Mouse (Mus musculus): ENCODE data around the gene Itgb6. TPM values are rescaled to one million over a fixed set of nuclear protein-coding genes. Genes with fewer than 3 reads are reported as not detected.
A peak's percentile ranks its signal among the peaks of the same experiment; 100 is the strongest.

The Itgb6 gene
- polyA plus RNA-seq, 1 experiment from 2014 or later, result 25.6 TPM

GRCm38 (mm10) chr2:60552902-60553682 lies 169.4 kb downstream of the Itgb6 start, which contains the start of gene Pla2r1:
Gene Pla2r1 (minus strand): TSS chr2:60553308.
- Histone ChIP-seq H3K27ac (ENCODE audit: low read length) (no peak within 1 kb of the TSS), H3K27me3 (ENCODE audit: insufficient read depth, low read length) (no peaks in the 10 kb centered on the region), H3K36me3 (ENCODE audit: insufficient read depth, low read length) (no peaks in the 10 kb centered on the region), H3K4me2 (replicated peaks; ENCODE audit: low read depth, low read length) (peak within 1 kb of the TSS; percentile 91), H3K4me3 (ENCODE audit: low read length) (peak within 1 kb of the TSS; percentile 53), H3K9me3 (ENCODE audit: low read length) (no peaks in the 10 kb centered on the region), H3K9ac (replicated peaks; ENCODE audit: low read length) (peak within 1 kb of the TSS; percentile 62), H3K4me1 (ENCODE audit: insufficient read depth, low read length) (peaks cover 15% of the 10 kb centered on the region)
- WGBS, result 3% methylated on average over 33 of the region's 33 CpGs
- ATAC-seq (ENCODE audit: low FRiP score, low TSS enrichment), result peak; percentile 91

DNA sequence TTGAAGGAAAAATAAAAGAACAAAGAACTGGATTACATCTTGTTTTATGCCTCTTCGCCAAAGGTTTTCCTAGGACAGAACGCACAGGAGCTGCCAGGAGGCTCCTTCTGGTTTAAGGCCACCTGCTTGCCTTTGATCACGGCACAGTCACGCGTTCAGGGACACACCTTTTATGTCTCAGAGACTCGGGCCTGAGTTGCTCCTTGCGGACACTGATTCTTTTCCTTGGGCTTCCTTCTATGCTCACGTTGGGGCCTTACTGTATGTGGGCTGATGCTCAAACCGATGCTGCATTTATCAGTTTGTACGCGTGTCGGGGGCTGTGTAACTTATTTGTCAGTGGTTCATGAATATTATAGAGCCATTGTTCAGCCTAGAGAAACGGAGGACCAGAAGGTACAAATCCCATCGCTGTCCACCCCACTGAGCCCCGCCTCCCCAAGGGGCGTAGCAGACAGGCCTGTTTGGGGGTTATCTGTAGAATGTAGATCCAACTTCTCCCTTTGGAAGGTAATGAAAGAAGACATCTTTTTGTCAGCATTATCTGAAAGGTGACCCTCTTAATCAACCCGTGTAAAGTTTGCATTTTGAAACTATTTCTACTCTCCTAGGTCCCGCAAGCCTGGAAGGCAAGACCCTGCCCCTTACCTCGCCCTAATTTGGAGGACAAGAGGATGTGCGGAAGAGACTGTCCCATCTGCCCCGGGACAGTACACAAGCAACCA lies 170.1 kb downstream of the Itgb6 start:
- peak; percentile 49; the same call in 1 of the 2 replicates for ATAC-seq (ENCODE audit: low FRiP score, low TSS enrichment)
- 32% methylated on average over 21 of the region's 21 CpGs for WGBS
- peak overlapping the region; percentile 62 for H3K9ac ChIP-seq (replicated peaks; ENCODE audit: low read length)
- H3K27me3 ChIP-seq (ENCODE audit: insufficient read depth, low read length), result no peaks in the 10 kb centered on the region
- peak overlapping the region; percentile 53 for H3K4me3 ChIP-seq (ENCODE audit: low read length)
- H3K27ac ChIP-seq (ENCODE audit: low read length), result no peak overlapping the region
- H3K36me3 ChIP-seq (ENCODE audit: insufficient read depth, low read length), result no peaks in the 10 kb centered on the region
- H3K4me2 ChIP-seq (replicated peaks; ENCODE audit: low read depth, low read length), result peak overlapping the region; percentile 91
- H3K4me1 ChIP-seq (ENCODE audit: insufficient read depth, low read length), result peaks cover 15% of the 10 kb centered on the region
- H3K9me3 ChIP-seq (ENCODE audit: low read length), result no peaks in the 10 kb centered on the region

DNA sequence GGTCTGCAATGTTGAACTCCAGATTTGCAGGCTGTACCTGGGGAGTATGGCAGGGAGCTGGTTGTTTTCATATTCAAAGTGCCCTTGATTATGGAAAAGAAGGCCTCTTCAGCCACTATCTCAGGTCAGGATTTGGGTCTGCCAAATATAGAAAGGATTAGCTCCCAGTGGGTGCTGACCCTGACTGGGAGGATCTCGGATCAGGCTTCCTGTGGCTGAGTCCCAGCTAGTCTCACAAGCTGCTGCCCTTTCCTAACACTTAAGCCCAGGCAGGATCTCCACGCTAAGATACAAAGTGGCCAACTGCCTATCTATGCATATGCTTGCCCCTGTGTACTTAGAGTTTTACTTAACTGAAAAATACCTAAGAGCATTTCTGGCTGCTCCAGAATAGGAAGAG lies 170.8 kb downstream of the Itgb6 start:
- H3K27me3 ChIP-seq (ENCODE audit: insufficient read depth, low read length), result no peaks in the 10 kb centered on the region
- H3K27ac ChIP-seq (ENCODE audit: low read length), result no peak overlapping the region
- H3K9ac ChIP-seq (replicated peaks; ENCODE audit: low read length), result no peak overlapping the region
- H3K4me2 ChIP-seq (replicated peaks; ENCODE audit: low read depth, low read length), result no peak overlapping the region
- H3K4me1 ChIP-seq (ENCODE audit: insufficient read depth, low read length), result peaks cover 15% of the 10 kb centered on the region
- H3K36me3 ChIP-seq (ENCODE audit: insufficient read depth, low read length), result no peaks in the 10 kb centered on the region
- no peak overlapping the region for H3K4me3 ChIP-seq (ENCODE audit: low read length)
- no peak for ATAC-seq (ENCODE audit: low FRiP score, low TSS enrichment)
- no peaks in the 10 kb centered on the region for H3K9me3 ChIP-seq (ENCODE audit: low read length)
- 53% methylated on average over 2 of the region's 2 CpGs for WGBS

DNA sequence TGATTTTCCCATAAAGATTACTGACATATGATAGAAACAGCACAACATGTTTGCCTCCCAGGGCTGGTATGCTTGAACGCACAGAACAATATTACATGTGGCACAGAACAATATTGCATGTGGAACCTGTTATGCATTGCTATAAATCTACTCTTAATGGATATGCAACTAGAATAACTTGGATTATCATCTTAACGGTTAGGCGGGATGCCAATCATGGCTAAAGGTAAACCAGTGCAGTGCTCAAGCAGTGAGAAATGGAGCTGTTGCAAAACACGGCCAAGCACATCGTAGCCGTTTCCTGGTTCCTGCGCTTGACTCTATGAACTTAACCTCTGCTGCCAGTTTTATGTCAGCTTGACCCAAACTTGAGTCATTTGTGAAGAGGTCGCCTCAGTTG lies 171.9 kb downstream of the Itgb6 start:
- no peak overlapping the region for H3K4me2 ChIP-seq (replicated peaks; ENCODE audit: low read depth, low read length)
- no peak overlapping the region for H3K4me3 ChIP-seq (ENCODE audit: low read length)
- peaks cover 15% of the 10 kb centered on the region for H3K4me1 ChIP-seq (ENCODE audit: insufficient read depth, low read length)
- H3K36me3 ChIP-seq (ENCODE audit: insufficient read depth, low read length), result no peaks in the 10 kb centered on the region
- no peak overlapping the region for H3K9ac ChIP-seq (replicated peaks; ENCODE audit: low read length)
- H3K27me3 ChIP-seq (ENCODE audit: insufficient read depth, low read length), result no peaks in the 10 kb centered on the region
- H3K9me3 ChIP-seq (ENCODE audit: low read length), result no peaks in the 10 kb centered on the region
- 87% methylated on average over 8 of the region's 8 CpGs for WGBS
- no peak overlapping the region for H3K27ac ChIP-seq (ENCODE audit: low read length)
- ATAC-seq (ENCODE audit: low FRiP score, low TSS enrichment), result no peak

GRCm38 (mm10) chr2:60549851-60550250 lies 172.6 kb downstream of the Itgb6 start:
- Histone ChIP-seq H3K4me2 (replicated peaks; ENCODE audit: low read depth, low read length) (no peak overlapping the region), H3K4me1 (ENCODE audit: insufficient read depth, low read length) (peaks cover 15% of the 10 kb centered on the region), H3K4me3 (ENCODE audit: low read length) (no peak overlapping the region), H3K27me3 (ENCODE audit: insufficient read depth, low read length) (no peaks in the 10 kb centered on the region), H3K27ac (ENCODE audit: low read length) (no peak overlapping the region), H3K36me3 (ENCODE audit: insufficient read depth, low read length) (no peaks in the 10 kb centered on the region), H3K9me3 (ENCODE audit: low read length) (no peaks in the 10 kb centered on the region), H3K9ac (replicated peaks; ENCODE audit: low read length) (no peak overlapping the region)
- WGBS, result 96% methylated on average over 2 of the region's 2 CpGs
- no peak for ATAC-seq (ENCODE audit: low FRiP score, low TSS enrichment)

Other genes with a start within 250 kb of the Itgb6 start
- gene Pla2r1, start 169.3 kb downstream of the Itgb6 start, polyA plus RNA-seq (2015; fragmentation: Nextera tagmentation; extraction: Ambion mirVana), result 3.5 and 3.9 TPM in 2 replicates
- gene Rbms1, start 240.5 kb upstream of the Itgb6 start, polyA plus RNA-seq (2015; fragmentation: Nextera tagmentation; extraction: Ambion mirVana), result 112 and 130 TPM in 2 replicates

Measured in kidney, embryonic 16.5 days (tissue).